Mouse (Mus musculus): ENCODE results near the gene Olfr695. TPM values are rescaled to one million over a fixed set of nuclear protein-coding genes. Genes with fewer than 3 reads are reported as not detected.

The Olfr695 gene
- polyA plus RNA-seq, 1 experiment from 2014 or later, result not detected

DNA sequence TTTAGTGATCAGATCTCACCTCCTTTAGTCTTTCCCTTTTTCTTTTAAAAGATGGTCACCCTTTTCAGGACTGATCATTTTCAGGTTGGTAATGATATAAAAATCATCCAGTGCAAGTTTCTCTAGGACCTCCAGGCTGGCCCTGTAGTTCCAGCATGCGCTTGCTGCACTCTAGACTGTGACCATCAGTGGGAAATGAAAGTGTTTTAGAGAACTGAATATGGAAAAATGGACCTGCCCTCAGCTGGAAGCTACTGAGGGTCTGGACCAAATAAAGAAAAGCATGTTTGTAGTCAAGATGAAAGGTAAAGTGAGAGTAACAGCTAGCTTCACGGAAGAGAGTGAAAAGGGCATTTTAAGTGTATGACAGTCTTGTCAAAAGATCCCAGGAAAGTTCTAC lies 30.8 kb downstream of the Olfr695 start:
- no peaks in the 10 kb centered on the region for H3K27me3 ChIP-seq
- no peak overlapping the region for H3K9ac ChIP-seq
- H3K4me3 ChIP-seq, result no peak overlapping the region
- no peaks in the 10 kb centered on the region for H3K9me3 ChIP-seq
- no peak overlapping the region for H3K4me2 ChIP-seq
- no peak overlapping the region for H3K27ac ChIP-seq
- H3K4me1 ChIP-seq (replicated peaks), result no peaks in the 10 kb centered on the region
- no peaks in the 10 kb centered on the region for H3K36me3 ChIP-seq
- WGBS, result 95% methylated on average over 2 of the region's 2 CpGs
- ATAC-seq (ENCODE audit: low FRiP score), result no peak

DNA sequence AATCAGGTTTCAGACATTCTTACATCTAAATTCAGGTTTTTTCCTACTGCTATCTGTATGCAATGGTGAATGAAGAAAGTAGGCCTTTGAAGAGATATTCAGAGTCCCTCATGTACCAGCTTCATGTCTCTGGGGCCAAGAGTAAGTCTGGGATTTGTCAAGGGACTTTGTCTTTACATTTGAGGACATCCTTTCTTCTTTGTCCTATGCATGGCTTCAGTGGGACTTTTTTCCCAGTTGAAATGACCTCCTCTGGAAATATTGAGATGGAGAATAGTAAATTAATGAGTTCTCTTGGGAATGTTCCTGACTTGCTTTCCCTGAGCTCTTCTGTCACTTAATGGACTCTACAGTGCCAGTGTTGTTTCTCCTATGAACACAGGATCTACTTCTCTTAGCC lies 35.7 kb downstream of the Olfr695 start, which contains the start of gene Olfr693:
Gene Olfr693 (minus strand): TSS at position 101 of the 400 bp plus-strand sequence.
- ATAC-seq (ENCODE audit: low FRiP score), result no peak
- Histone ChIP-seq H3K4me2 (no peak within 1 kb of the TSS), H3K27me3 (no peaks in the 10 kb centered on the region), H3K4me3 (no peak within 1 kb of the TSS), H3K4me1 (replicated peaks) (no peaks in the 10 kb centered on the region), H3K27ac (no peak within 1 kb of the TSS), H3K36me3 (no peaks in the 10 kb centered on the region), H3K9me3 (no peaks in the 10 kb centered on the region), H3K9ac (no peak within 1 kb of the TSS)

Other genes starting within 250 kb of the Olfr695 start
- gene Olfr693, start 35.8 kb downstream of the Olfr695 start, polyA plus RNA-seq (2015; fragmentation: Nextera tagmentation; extraction: Ambion mirVana), result not detected in 2 replicates
- not detected in 2 replicates for gene Olfr694, start 24.6 kb downstream of the Olfr695 start, polyA plus RNA-seq (2015; fragmentation: Nextera tagmentation; extraction: Ambion mirVana)
- gene Olfr697, start 26.0 kb upstream of the Olfr695 start, polyA plus RNA-seq (2015; fragmentation: Nextera tagmentation; extraction: Ambion mirVana), result not detected in 2 replicates
- gene Olfr698, start 39.0 kb upstream of the Olfr695 start, polyA plus RNA-seq (2015; fragmentation: Nextera tagmentation; extraction: Ambion mirVana), result not detected in 2 replicates
- gene Olfr699, start 76.8 kb upstream of the Olfr695 start, polyA plus RNA-seq (2015; fragmentation: Nextera tagmentation; extraction: Ambion mirVana), result not detected in 2 replicates
- gene Olfr700, start 92.4 kb upstream of the Olfr695 start, polyA plus RNA-seq (2015; fragmentation: Nextera tagmentation; extraction: Ambion mirVana), result not detected in 2 replicates
- gene Olfr701, start 97.7 kb upstream of the Olfr695 start, polyA plus RNA-seq (2015; fragmentation: Nextera tagmentation; extraction: Ambion mirVana), result not detected in 2 replicates
- gene Olfr702, start 117.5 kb upstream of the Olfr695 start, polyA plus RNA-seq (2015; fragmentation: Nextera tagmentation; extraction: Ambion mirVana), result not detected in 2 replicates
- not detected in 2 replicates for gene Olfr703, start 127.0 kb upstream of the Olfr695 start, polyA plus RNA-seq (2015; fragmentation: Nextera tagmentation; extraction: Ambion mirVana)
- gene Olfr704, start 146.8 kb upstream of the Olfr695 start, polyA plus RNA-seq (2015; fragmentation: Nextera tagmentation; extraction: Ambion mirVana), result not detected in 2 replicates
- not detected in 2 replicates for gene Olfr705, start 160.5 kb upstream of the Olfr695 start, polyA plus RNA-seq (2015; fragmentation: Nextera tagmentation; extraction: Ambion mirVana)
- not detected in 2 replicates for gene Olfr706, start 171.8 kb upstream of the Olfr695 start, polyA plus RNA-seq (2015; fragmentation: Nextera tagmentation; extraction: Ambion mirVana)
- not detected in 2 replicates for gene Olfr707, start 184.8 kb upstream of the Olfr695 start, polyA plus RNA-seq (2015; fragmentation: Nextera tagmentation; extraction: Ambion mirVana)
- not detected in 2 replicates for gene Olfr1532-ps1, start 191.6 kb upstream of the Olfr695 start, polyA plus RNA-seq (2015; fragmentation: Nextera tagmentation; extraction: Ambion mirVana)
- gene Olfr709-ps1, start 215.8 kb upstream of the Olfr695 start, polyA plus RNA-seq (2015; fragmentation: Nextera tagmentation; extraction: Ambion mirVana), result not detected in 2 replicates
- gene Olfr710, start 231.9 kb upstream of the Olfr695 start, polyA plus RNA-seq (2015; fragmentation: Nextera tagmentation; extraction: Ambion mirVana), result not detected in 2 replicates
- not detected in 2 replicates for gene Olfr6, start 247.5 kb upstream of the Olfr695 start, polyA plus RNA-seq (2015; fragmentation: Nextera tagmentation; extraction: Ambion mirVana)